Mouse (Mus musculus): ENCODE results near the gene Camk1d. TPM values are rescaled to one million over a fixed set of nuclear protein-coding genes. Genes with fewer than 3 reads are reported as not detected.

Camk1d gene
- polyA plus RNA-seq, 1 experiment from 2014 or later, result 3.3 TPM

DNA sequence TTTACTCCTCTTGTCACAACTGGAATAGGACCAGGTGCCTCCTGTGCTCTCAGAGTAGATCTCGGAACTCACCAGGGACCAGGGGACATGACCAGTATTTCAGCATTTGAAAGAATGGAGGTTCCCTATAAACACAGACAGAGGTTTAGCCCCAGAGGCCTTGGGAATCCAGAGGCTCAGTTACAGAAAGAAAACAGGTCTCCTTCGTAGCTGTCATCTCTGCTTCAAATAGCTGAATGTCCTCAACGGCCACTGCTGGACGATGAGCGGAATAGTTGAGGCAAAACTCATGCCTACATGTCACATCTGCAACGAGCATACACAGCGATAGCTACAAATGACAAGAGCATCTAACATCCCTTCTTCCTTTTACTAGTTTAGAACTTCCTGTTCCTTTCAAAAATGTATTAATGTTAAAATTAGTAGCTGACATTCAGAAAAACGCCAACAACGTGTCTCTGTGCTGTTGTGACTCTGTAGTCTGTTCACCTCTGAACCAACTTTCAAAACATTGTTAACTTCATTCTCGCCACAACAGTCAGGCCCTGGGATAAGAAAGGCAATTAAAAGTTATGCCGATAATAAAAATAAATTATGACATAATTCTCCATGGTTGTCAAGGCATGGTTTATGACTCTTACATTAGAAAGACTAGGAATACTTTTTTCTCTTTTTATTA is 82.5 kb downstream of the Camk1d start:
- H3K9me3 ChIP-seq (replicated peaks), result no peaks in the 10 kb centered on the region

DNA sequence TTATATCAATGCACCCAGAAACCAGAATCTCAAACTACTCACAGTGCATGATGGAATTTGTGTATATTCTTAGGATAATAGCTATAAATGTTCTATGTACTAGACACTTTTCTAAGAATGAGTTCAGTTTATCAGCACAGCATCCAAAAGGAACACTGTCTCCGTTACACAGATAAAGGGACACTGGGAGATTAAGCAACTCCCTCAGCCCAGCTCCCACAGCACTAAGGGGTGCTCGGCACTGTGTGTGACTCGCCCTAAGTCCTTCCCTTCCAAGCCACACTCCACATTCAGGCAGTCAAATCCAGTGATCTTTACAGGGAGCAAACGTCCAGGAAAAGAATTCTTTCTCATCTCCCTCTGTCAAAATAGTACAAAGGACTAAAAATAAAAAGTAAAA is 83.6 kb downstream of the Camk1d start:
- no peaks in the 10 kb centered on the region for H3K4me1 ChIP-seq
- no peaks in the 10 kb centered on the region for H3K27me3 ChIP-seq
- no peaks in the 10 kb centered on the region for H3K36me3 ChIP-seq
- no peaks in the 10 kb centered on the region for H3K9me3 ChIP-seq (replicated peaks)
- no peak for ATAC-seq (ENCODE audit: low FRiP score)
- H3K4me3 ChIP-seq, result no peak overlapping the region
- H3K27ac ChIP-seq, result no peak overlapping the region
- WGBS, result 75% methylated on average over 4 of the region's 4 CpGs
- H3K9ac ChIP-seq, result no peak overlapping the region
- H3K4me2 ChIP-seq (replicated peaks), result no peak overlapping the region

More for the DNA sequence above, 82.5 kb downstream of the Camk1d start:
- H3K9ac ChIP-seq, result no peak overlapping the region
- ATAC-seq (ENCODE audit: low FRiP score), result no peak
- H3K4me3 ChIP-seq, result no peak overlapping the region
- H3K4me1 ChIP-seq, result no peaks in the 10 kb centered on the region
- no peak overlapping the region for H3K27ac ChIP-seq
- no peaks in the 10 kb centered on the region for H3K27me3 ChIP-seq
- 90% methylated on average over 11 of the region's 11 CpGs for WGBS
- H3K36me3 ChIP-seq, result no peaks in the 10 kb centered on the region
- no peak overlapping the region for H3K4me2 ChIP-seq (replicated peaks)

DNA sequence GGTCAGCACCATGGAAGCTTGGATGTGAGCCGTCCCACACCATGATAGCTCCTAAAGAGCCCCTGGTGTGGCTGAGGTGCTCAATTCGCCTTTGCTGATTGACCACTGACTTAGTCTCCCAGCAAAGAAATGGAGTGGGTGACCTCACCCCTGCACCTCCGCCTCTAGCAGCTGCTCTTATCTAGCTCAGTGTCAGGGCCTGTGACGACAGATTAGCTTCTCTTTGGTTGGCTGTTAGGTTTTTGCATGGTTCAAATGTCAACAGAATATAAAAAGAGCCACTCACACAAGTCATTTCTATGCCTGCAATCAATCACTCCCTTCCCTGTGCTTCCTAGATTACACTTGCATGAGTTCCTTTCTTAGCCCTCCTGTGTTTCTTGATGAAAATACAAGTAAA is 89.9 kb downstream of the Camk1d start:
- 57% methylated on average over 4 of the region's 4 CpGs for WGBS
- H3K4me2 ChIP-seq (replicated peaks), result no peak overlapping the region
- ATAC-seq (ENCODE audit: low FRiP score), result no peak

DNA sequence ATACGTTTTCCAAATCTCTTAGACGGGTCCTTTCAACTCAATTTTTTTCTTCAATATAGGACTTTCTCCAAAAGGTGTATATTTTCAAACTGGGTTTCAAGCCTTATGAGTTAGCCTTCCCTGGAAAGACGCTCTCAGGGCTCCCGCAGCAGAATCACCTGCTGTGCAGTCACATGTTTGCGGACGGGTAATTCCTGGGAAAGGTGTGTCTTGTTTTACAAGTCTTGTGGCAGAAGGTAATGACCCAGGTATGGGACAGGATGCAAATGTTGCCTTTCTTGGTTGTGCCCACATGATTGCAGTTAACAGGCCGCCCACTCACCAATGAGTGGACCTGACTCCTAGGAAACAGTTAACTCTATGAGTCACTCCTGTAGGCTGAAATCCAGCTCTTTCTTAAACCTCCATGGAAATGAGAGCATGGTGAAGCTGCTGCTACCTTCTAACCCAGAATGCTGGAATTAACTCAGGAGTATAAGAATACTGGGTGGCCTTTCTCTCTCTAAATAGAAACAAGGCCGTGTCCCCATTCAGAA is 95.9 kb downstream of the Camk1d start:
- Histone ChIP-seq H3K4me3 (no peak overlapping the region), H3K27ac (no peak overlapping the region), H3K27me3 (no peaks in the 10 kb centered on the region), H3K4me1 (peaks cover 8% of the 10 kb centered on the region), H3K36me3 (no peaks in the 10 kb centered on the region), H3K9ac (no peak overlapping the region), H3K9me3 (replicated peaks) (no peaks in the 10 kb centered on the region), H3K4me2 (replicated peaks) (no peak overlapping the region)
- ATAC-seq (ENCODE audit: low FRiP score), result no peak
- WGBS, result 90% methylated on average over 8 of the region's 8 CpGs

More for the DNA sequence above, 89.9 kb downstream of the Camk1d start:
- Histone ChIP-seq H3K9ac (no peak overlapping the region), H3K27me3 (no peaks in the 10 kb centered on the region), H3K4me3 (no peak overlapping the region), H3K36me3 (no peaks in the 10 kb centered on the region), H3K4me1 (no peaks in the 10 kb centered on the region), H3K27ac (no peak overlapping the region), H3K9me3 (replicated peaks) (no peaks in the 10 kb centered on the region)

DNA sequence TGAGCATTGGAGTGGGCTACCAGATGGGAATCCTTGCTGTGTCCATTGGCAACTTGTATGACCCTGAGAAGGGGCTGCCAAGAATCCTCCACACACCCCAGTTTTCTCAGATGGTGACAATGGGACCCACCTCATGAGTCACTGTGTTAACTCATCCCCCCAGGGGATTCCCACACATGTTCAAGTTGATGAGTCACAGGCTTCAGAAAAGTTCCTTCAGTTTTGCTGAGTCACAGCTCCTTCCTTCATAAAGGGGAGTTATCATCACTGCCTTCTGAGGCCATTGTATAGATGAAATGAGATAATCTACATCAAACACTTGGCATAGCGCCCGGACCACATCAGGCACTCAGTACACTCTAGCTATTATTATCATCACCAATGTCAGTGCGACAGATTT is 99.4 kb downstream of the Camk1d start:
- no peaks in the 10 kb centered on the region for H3K36me3 ChIP-seq
- no peak for ATAC-seq (ENCODE audit: low FRiP score)
- no peak overlapping the region for H3K4me3 ChIP-seq
- no peaks in the 10 kb centered on the region for H3K27me3 ChIP-seq
- H3K9ac ChIP-seq, result no peak overlapping the region
- H3K27ac ChIP-seq, result no peak overlapping the region
- WGBS, result 87% methylated on average over 3 of the region's 3 CpGs
- no peaks in the 10 kb centered on the region for H3K9me3 ChIP-seq (replicated peaks)
- H3K4me1 ChIP-seq, result peaks cover 13% of the 10 kb centered on the region
- H3K4me2 ChIP-seq (replicated peaks), result no peak overlapping the region

DNA sequence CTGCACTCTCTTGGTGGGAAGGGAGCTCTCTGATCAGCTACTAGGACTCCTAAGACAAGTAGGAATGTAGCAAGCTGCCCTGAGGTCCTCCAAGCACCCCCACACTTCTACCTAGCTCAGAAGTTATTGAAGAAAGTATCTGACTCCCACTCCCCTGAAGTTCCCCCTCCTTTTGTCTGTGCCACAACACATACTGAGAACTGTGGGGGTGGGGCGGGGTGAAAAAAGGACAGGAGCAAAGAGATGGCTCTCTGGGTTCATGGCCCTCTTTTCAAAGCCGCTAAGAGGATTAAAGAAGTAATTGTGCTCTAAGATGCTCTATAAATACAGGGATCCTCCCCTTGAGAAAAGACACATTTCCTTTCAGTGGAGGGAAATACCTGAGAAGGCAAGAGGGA is 100.0 kb downstream of the Camk1d start:
- no peaks in the 10 kb centered on the region for H3K36me3 ChIP-seq
- 22% methylated on average over 2 of the region's 2 CpGs for whole genome bisulfite sequencing
- no peak overlapping the region for H3K4me3 ChIP-seq
- peak overlapping the region; percentile 40; the same call in 1 of the 2 replicates for H3K27ac ChIP-seq
- ATAC-seq (ENCODE audit: low FRiP score), result no peak
- no peak overlapping the region for H3K4me2 ChIP-seq (replicated peaks)
- H3K9me3 ChIP-seq (replicated peaks), result no peaks in the 10 kb centered on the region
- no peak overlapping the region for H3K9ac ChIP-seq
- H3K4me1 ChIP-seq, result peaks cover 13% of the 10 kb centered on the region
- H3K27me3 ChIP-seq, result no peaks in the 10 kb centered on the region

DNA sequence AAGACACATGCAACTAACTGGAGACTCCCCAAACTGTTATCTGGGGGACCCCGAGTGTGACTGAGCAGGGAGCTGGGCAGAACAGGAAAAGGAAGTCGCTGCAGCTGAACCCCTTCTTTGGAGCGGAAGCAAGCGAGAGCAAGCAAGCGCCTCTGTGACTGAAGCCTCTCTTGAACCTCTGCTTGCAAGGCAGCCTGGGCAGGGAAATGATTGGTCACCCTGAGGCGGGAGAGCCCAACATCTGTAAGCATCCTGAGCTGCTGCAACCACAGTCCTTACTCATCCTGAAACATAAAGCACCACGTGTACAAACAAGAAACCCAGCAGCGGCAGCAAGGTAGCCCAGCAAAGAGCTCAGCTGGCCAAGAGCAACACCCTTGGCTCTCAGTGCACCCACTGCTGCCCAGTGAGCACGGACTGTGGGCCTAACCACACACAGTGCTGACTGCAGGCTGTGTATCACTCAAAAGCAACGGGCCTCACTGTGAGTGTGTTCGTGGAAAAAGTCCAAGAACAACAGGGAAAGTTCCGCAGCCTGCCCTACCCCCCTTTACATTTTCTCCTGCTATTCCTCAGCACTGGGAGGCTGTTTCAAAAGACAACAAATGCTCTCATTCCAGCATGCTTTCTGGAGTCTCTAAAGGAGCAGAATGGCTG is 100.5 kb downstream of the Camk1d start:
- WGBS, result 36% methylated on average over 12 of the region's 12 CpGs
- peaks cover 13% of the 10 kb centered on the region for H3K4me1 ChIP-seq

DNA sequence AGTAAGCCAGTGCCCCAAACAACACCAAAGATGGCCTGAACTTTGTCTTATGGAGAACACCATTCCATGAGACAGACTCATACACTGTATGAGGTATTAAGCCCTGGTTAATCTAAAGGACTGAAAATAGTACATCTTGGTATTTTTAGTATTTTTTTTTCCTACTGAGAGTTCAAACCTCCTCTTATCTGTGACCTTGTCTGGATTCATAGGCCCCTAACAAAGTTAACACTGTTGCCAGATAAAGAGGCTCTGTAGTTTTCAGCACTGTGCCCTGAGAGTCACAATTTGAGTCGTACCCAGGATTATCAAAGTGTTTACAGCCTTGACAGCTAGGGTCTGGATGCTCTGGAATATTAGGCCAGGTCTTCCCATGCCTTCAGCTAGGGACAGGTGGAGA is 102.7 kb downstream of the Camk1d start:
- peaks cover 13% of the 10 kb centered on the region for H3K4me1 ChIP-seq
- H3K9ac ChIP-seq, result no peak overlapping the region
- WGBS, result 74% methylated on average over 1 of the region's 1 CpGs
- H3K4me3 ChIP-seq, result no peak overlapping the region
- H3K27me3 ChIP-seq, result no peaks in the 10 kb centered on the region
- no peak for ATAC-seq (ENCODE audit: low FRiP score)
- no peaks in the 10 kb centered on the region for H3K9me3 ChIP-seq (replicated peaks)
- no peak overlapping the region for H3K4me2 ChIP-seq (replicated peaks)
- H3K36me3 ChIP-seq, result no peaks in the 10 kb centered on the region
- H3K27ac ChIP-seq, result no peak overlapping the region

More for the DNA sequence above, 100.5 kb downstream of the Camk1d start:
- peak; percentile 54; the same call in 1 of the 2 replicates for ATAC-seq (ENCODE audit: low FRiP score)
- H3K27ac ChIP-seq, result peak overlapping the region; percentile 40; the same call in 1 of the 2 replicates
- no peaks in the 10 kb centered on the region for H3K27me3 ChIP-seq
- no peaks in the 10 kb centered on the region for H3K9me3 ChIP-seq (replicated peaks)
- H3K4me2 ChIP-seq (replicated peaks), result no peak overlapping the region
- H3K9ac ChIP-seq, result no peak overlapping the region
- no peak overlapping the region for H3K4me3 ChIP-seq
- H3K36me3 ChIP-seq, result no peaks in the 10 kb centered on the region

DNA sequence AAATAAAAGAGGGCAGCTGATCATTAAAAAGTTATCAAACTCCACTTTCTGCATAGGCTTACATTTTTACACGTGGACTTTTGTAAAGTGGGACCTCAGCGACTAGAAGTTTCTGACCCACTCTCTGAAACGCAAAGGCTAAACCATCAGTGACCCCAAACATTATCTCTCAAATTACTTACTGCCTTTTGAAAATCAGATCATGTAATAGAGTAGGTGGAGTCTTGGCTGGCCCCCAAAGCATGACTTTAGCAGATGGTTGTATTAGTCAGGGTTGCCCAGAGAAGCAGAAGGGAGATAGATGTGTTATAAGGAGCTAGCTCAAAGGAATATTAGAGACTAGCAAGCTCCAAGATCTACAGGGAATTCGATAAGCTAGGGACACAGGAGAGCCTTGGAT is 103.8 kb downstream of the Camk1d start:
- Histone ChIP-seq H3K27ac (no peak overlapping the region), H3K27me3 (no peaks in the 10 kb centered on the region), H3K4me3 (no peak overlapping the region), H3K9me3 (replicated peaks) (no peaks in the 10 kb centered on the region), H3K36me3 (no peaks in the 10 kb centered on the region), H3K9ac (no peak overlapping the region), H3K4me2 (replicated peaks) (no peak overlapping the region), H3K4me1 (peaks cover 13% of the 10 kb centered on the region)
- WGBS, result 87% methylated on average over 4 of the region's 4 CpGs
- ATAC-seq (ENCODE audit: low FRiP score), result no peak

DNA sequence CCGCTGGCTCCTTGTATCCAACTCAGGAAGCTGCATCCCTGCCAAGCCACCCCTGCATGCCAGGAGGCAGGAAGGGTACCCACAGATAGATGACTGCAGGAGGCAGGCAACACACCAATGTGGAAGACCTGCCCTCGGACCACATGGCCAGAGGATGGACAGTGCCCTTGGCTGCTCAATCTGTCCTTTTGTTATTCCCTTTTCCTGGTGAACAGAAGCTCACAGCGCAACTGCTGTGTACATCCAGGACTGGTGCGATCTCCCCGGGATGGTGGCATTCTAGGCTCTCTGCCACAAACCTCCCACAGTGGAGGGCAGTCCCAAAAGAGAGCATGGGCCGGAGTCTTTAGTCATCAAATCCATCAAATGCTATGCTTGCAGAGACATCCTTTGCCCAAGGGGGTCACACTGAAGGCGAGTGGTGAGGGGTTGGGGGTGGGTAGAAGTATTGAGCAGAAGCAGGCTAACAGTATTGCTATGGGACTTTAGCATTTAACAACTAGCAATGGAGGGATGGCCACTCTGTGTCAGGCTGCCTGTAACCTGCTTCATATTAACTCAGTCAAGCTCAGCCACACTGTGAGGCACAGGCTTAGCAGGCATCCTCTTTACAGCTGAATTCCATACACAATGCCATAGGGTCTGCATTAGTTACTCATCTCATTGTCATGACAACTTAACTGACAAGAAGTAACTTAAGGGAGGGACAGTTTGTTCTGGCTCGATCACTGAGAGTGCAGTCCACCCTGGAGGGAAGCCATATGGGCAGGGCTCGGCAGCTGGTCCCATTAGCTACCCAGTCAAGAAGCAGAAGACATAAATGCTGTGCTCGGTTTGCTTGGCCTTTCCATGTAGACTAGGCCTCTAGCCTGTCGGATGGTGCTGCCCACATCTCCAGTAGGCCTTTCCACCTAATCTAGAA is 106.1 kb downstream of the Camk1d start:
- no peak overlapping the region for H3K4me2 ChIP-seq (replicated peaks)
- no peaks in the 10 kb centered on the region for H3K9me3 ChIP-seq (replicated peaks)
- H3K27ac ChIP-seq, result no peak overlapping the region
- peaks cover 4% of the 10 kb centered on the region; the same call in 1 of the 2 replicates for H3K4me1 ChIP-seq
- no peak for ATAC-seq (ENCODE audit: low FRiP score)
- H3K4me3 ChIP-seq, result no peak overlapping the region
- H3K27me3 ChIP-seq, result no peaks in the 10 kb centered on the region
- no peaks in the 10 kb centered on the region for H3K36me3 ChIP-seq
- H3K9ac ChIP-seq, result no peak overlapping the region
- WGBS, result 79% methylated on average over 11 of the region's 11 CpGs

DNA sequence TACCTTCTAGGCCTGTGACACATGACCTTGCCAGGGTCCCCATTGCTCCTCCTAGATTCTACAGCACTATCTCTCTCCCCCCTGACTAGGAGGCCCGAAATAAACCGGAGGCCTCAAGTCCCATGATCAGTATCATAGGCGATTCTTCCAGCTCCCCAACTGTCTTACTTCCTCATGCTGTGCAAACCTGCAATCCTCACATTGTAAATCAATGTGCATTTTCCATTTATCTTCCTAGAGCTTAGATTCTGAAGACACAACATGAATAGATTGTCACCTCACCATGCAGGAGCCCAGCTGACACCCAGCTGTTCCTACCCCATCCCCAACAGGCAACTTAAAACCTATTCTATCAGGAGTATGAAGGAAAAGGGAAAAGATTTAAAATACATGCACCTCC is 108.5 kb downstream of the Camk1d start:
- no peaks in the 10 kb centered on the region for H3K9me3 ChIP-seq (replicated peaks)
- no peak for ATAC-seq (ENCODE audit: low FRiP score)

DNA sequence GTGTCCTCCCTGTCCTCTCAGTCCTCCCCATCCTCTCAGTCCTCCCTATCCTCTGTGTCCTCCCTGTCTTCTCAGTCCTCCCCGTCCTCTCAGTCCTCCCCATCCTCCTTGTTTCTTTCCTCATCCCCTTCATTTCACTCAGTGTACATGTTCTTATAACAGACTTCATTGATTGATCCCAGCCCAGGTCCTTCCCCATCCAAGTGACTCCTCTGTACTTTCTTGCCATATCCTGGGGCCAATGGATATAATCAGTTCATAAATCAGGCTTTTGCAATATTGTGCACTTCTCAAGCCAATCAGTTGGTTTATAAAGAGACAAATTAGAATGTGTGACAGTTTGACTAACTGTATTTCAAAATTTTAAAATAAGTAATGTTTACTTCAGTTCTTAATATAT is 112.3 kb downstream of the Camk1d start:
- no peaks in the 10 kb centered on the region for H3K36me3 ChIP-seq

More for the DNA sequence above, 108.5 kb downstream of the Camk1d start:
- H3K4me2 ChIP-seq (replicated peaks), result no peak overlapping the region
- WGBS, result 92% methylated on average over 3 of the region's 3 CpGs
- H3K27ac ChIP-seq, result no peak overlapping the region
- no peak overlapping the region for H3K9ac ChIP-seq
- no peaks in the 10 kb centered on the region for H3K36me3 ChIP-seq
- no peak overlapping the region for H3K4me3 ChIP-seq
- H3K4me1 ChIP-seq, result 0 out of 2 replicates have a peak, but pooled peaks cover 6% of the 10 kb centered on the region
- no peaks in the 10 kb centered on the region for H3K27me3 ChIP-seq

More for the DNA sequence above, 112.3 kb downstream of the Camk1d start:
- peaks cover 12% of the 10 kb centered on the region for H3K4me1 ChIP-seq
- no peak overlapping the region for H3K4me2 ChIP-seq (replicated peaks)
- no peaks in the 10 kb centered on the region for H3K27me3 ChIP-seq
- no peak overlapping the region for H3K9ac ChIP-seq
- ATAC-seq (ENCODE audit: low FRiP score), result no peak
- H3K27ac ChIP-seq, result no peak overlapping the region
- H3K4me3 ChIP-seq, result no peak overlapping the region
- H3K9me3 ChIP-seq (replicated peaks), result no peaks in the 10 kb centered on the region
- WGBS, result 95% methylated on average over 1 of the region's 1 CpGs

Measured in hindbrain, embryonic 12.5 days (tissue).